Mouse (Mus musculus): ENCODE data around the gene Olfr112. TPM values are rescaled to one million over a fixed set of nuclear protein-coding genes. Genes with fewer than 3 reads are reported as not detected.
"Not testable (repeated sequence)": the region's sequence is repeated elsewhere in the genome, so short reads cannot be mapped to it uniquely, and the experiment has no call there.

Olfr112 gene
- polyA plus RNA-seq (2016; fragmentation: Nextera tagmentation; extraction: Ambion mirVana) = not detected in 2 replicates

DNA sequence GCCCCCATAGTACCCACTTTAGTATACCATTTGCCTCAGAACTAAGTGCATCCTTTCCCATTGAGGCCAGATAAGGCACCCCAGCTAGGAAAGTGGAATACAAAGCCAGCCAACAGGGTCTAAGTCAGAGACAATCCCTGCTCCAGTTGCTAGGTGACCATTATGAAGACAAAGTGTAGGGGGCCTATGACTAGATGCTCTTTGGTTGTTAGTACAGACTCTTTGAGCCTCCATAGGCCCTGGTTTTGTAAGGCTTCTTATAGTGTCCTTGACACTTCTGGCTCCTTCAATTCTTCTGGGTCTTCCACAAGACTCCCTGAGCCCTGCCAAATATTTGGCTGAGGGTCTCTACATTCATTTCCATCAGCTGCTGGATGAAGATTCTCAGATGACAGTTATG lies at the start of gene Olfr112:
Gene Olfr112 (minus strand): TSS at position 101 of the 400 bp plus-strand sequence.
- Histone ChIP-seq H3K27ac (no peak within 1 kb of the TSS), H3K36me3 (no peaks in the 10 kb centered on the region), H3K9me3 (replicated peaks) (no peaks in the 10 kb centered on the region), H3K4me1 (no peaks in the 10 kb centered on the region), H3K27me3 (ENCODE audit: low read depth, poor library complexity, severe bottlenecking) (no peaks in the 10 kb centered on the region), H3K4me3 (no peak within 1 kb of the TSS)
- no peak for DNase-seq (ENCODE audit: low spot score)

DNA sequence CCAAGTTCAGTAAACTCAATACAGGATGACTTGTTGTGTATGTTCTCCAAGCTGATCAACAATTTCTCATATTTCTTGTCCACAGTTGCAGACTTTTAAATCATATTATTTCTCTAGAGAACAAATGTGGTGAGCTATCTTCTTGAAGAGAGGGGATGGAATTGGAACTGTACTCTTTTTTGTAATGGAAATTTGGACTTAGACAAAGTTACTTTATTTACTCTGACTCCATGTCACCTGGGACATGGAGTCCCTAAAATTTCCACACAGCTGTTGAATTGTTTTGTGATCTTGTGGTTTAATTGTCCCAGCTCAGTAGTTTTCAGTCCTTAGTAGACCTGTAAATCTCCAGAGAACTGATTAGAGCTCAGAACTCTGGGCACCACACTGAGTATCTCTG lies 23.4 kb upstream of the Olfr112 start, which contains the start of gene Olfr114:
Gene Olfr114 (minus strand): TSS at position 101 of the 400 bp plus-strand sequence.
- no peaks in the 10 kb centered on the region for H3K27me3 ChIP-seq (ENCODE audit: low read depth, poor library complexity, severe bottlenecking)
- H3K9me3 ChIP-seq (replicated peaks) = no peaks in the 10 kb centered on the region
- no peaks in the 10 kb centered on the region for H3K36me3 ChIP-seq
- no peak within 1 kb of the TSS for H3K27ac ChIP-seq
- H3K4me3 ChIP-seq = no peak within 1 kb of the TSS
- no peak for DNase-seq (ENCODE audit: low spot score)
- H3K4me1 ChIP-seq = no peaks in the 10 kb centered on the region

GRCm38 (mm10) chr17:37577563-37577962 lies 8.3 kb upstream of the Olfr112 start, which contains the start of gene Olfr113:
Gene Olfr113 (minus strand): TSS chr17:37577663.
- Histone ChIP-seq H3K27ac (no peak within 1 kb of the TSS), H3K27me3 (ENCODE audit: low read depth, poor library complexity, severe bottlenecking) (no peaks in the 10 kb centered on the region), H3K9me3 (replicated peaks) (no peaks in the 10 kb centered on the region), H3K4me3 (no peak within 1 kb of the TSS), H3K36me3 (no peaks in the 10 kb centered on the region), H3K4me1 (no peaks in the 10 kb centered on the region)
- no peak for DNase-seq (ENCODE audit: low spot score)

DNA sequence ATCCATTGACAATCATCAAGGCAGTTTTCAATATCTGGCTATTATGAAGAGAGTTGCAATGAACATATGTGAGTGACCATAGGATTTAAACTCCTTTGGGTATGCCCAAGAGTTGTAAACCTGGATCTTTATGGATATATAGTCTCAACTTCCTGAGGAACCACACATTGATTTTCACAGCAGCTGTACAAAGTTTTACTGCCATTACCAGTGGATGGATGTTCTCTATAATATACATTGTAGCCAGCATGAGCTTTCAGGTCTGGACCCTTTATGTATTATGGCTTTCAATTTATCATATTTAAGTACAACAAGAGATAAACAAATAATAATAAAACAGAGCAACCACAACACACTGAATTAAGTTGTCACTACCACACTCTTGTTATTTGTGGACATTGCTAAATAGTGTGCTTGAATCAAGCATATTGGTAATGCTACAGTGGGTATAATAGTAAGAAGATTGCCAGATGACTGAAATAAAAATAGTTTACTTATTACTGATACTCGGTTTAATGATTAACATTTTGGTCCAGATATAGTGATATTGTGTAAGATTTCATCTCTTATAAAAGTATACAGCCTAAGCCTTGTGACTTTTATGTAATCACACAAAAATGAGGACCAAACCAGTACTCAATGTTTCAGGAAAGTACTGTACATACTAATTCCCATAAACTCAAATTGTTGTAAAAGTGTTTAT lies 10.2 kb downstream of the Olfr112 start:
- Histone ChIP-seq H3K27ac (no peak overlapping the region), H3K27me3 (ENCODE audit: low read depth, poor library complexity, severe bottlenecking) (no peaks in the 10 kb centered on the region), H3K4me3 (no peak overlapping the region), H3K36me3 (no peaks in the 10 kb centered on the region), H3K4me1 (no peaks in the 10 kb centered on the region), H3K9me3 (replicated peaks) (no peaks in the 10 kb centered on the region)
- no peak for DNase-seq (ENCODE audit: low spot score)
- 83% methylated on average over 1 of the region's 1 CpGs for WGBS

DNA sequence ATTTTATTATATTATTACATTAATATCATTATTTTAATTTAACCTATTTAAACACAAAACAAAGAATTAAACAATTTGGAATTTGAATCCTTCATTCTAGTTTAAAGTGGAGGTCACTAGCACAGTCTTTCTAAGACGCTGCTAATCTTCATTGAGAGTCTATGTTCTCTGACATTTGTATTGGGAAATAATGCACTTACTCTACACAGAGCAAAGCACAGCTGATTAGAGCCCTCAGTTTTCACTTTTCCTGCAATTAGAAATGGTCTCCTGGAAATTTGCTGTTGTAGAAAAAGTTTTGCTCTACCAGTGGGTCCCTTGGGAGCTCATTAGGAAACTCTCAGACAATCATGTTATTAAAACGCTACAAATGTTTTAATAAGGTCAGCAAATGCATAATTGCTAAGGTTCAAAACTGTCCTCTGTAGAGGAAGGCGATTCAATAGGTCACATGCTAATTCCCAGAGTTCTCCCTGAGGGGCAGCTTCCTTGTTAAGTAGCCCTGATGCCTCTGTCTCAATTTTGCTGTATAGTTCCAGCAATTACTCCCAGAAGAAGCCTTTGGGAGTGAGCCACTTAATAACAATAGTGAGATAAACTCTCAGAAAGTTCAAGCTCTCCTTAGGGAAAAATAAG lies 25.3 kb downstream of the Olfr112 start:
- no peak for DNase-seq (ENCODE audit: low spot score)
- Histone ChIP-seq H3K27me3 (ENCODE audit: low read depth, poor library complexity, severe bottlenecking) (no peaks in the 10 kb centered on the region), H3K4me3 (no peak overlapping the region), H3K36me3 (no peaks in the 10 kb centered on the region), H3K4me1 (no peaks in the 10 kb centered on the region), H3K27ac (no peak overlapping the region), H3K9me3 (replicated peaks) (no peaks in the 10 kb centered on the region)
- 74% methylated on average over 3 of the region's 3 CpGs for WGBS

DNA sequence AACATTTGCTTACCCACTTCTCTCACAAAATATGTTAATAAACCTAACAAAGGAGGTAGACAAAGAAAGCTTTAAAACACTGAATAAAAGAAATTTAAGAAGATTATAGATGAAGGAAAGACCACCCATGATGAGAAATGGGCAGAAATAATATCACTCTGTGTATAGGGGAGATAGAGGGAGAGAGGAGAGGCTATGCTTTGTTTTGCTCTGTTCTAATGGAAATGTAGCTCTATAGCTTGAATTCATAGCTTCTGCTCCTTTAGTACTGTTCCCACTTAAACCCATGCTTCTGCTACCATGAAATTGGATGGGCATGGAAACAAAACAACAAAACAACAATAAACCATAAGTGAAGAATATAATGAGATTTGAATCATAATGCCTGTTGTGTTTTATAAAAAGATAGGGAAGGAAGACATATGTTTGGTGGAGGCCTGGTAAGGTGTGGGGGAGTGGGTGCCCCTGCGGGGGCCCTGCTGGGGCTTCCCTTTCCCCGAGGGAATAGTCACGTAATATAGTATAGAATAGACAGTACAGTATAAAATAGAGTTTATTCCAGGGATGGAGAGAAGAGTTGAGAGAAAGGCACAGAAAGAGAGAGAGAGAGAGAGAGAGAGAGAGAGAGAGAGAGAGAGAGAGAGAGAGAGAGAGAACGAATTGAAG lies 27.7 kb downstream of the Olfr112 start:
- no peaks in the 10 kb centered on the region for H3K36me3 ChIP-seq
- no peak overlapping the region for H3K27ac ChIP-seq
- no peaks in the 10 kb centered on the region for H3K9me3 ChIP-seq (replicated peaks)
- H3K4me3 ChIP-seq = no peak overlapping the region
- H3K4me1 ChIP-seq = no peaks in the 10 kb centered on the region
- no peak for DNase-seq (ENCODE audit: low spot score)
- no peaks in the 10 kb centered on the region for H3K27me3 ChIP-seq (ENCODE audit: low read depth, poor library complexity, severe bottlenecking)
- 88% methylated on average over 4 of the region's 4 CpGs for whole genome bisulfite sequencing

DNA sequence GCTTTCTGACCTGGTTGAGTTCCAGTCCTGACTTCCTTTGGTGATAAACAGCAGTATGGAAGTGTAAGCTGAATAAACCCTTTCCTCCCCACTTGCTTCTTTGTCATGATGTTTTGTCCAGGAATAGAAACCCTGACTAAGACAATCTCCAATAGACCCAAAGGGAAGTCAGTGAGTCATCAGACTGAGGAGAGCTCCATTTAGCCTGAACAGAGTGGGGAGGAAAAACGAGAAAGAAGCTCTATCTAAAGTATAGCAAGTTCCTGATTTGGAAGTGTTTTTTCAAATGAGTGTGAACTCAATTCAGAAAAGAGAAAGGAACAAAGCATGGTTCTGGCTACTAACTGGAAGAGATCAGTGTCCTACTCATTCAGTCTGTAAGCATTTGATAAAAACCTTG lies 30.8 kb downstream of the Olfr112 start:
- H3K4me1 ChIP-seq; H3K27ac ChIP-seq; H3K9me3 ChIP-seq (replicated peaks); H3K4me3 ChIP-seq; DNase-seq (ENCODE audit: low spot score); H3K27me3 ChIP-seq (ENCODE audit: low read depth, poor library complexity, severe bottlenecking); H3K36me3 ChIP-seq: not testable (repeated sequence)
- 69% methylated on average over 1 of the region's 1 CpGs for WGBS

GRCm38 (mm10) chr17:37535173-37535572 lies 34.1 kb downstream of the Olfr112 start:
- Histone ChIP-seq H3K27me3 (ENCODE audit: low read depth, poor library complexity, severe bottlenecking) (no peaks in the 10 kb centered on the region), H3K4me3 (no peak overlapping the region), H3K36me3 (no peaks in the 10 kb centered on the region), H3K4me1 (no peaks in the 10 kb centered on the region), H3K9me3 (replicated peaks) (no peaks in the 10 kb centered on the region), H3K27ac (no peak overlapping the region)
- DNase-seq (ENCODE audit: low spot score) = no peak

DNA sequence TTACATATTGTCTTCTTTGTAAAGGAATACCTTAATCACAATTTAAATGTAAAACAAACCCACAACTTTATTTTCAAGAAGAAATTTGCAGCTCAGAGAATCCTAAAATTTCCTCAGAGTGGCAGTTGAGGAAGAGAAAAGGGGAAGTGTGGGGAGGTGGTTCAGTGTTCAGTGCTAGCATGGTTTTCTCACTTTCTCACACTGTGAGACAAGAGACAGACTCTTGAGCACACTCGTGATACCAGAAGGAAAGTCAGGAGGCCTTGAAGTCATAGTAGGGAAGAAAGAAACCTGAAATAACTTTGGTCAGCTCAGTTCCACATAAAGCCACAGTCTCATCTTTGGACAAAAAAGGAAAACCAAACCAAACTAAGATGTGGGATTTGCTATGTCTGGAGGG lies 43.8 kb downstream of the Olfr112 start:
- not testable (repeated sequence) for H3K36me3 ChIP-seq; DNase-seq (ENCODE audit: low spot score); H3K4me1 ChIP-seq; H3K27me3 ChIP-seq (ENCODE audit: low read depth, poor library complexity, severe bottlenecking); H3K9me3 ChIP-seq (replicated peaks); H3K4me3 ChIP-seq; H3K27ac ChIP-seq
- 83% methylated on average over 1 of the region's 1 CpGs for WGBS

DNA sequence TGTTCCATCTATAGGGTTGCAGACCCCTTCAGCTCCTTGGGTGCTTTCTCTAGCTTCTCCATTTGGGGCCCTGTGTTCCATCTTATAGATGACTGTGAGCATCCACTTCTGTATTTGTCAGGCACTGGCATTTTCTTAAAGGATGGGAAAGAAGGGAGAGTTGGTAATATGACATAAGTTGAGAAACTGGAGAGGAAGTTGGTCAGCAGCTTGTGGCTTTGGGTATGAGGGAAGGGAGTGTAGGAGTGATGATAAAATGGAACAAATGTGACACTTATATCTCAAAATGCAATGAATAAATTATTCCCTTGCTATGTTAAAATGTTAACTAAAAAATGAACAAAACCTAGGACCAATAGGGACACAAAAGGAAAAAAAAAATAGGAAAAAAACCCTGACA lies 44.6 kb downstream of the Olfr112 start:
- H3K4me1 ChIP-seq; H3K27ac ChIP-seq; H3K9me3 ChIP-seq (replicated peaks); H3K27me3 ChIP-seq (ENCODE audit: low read depth, poor library complexity, severe bottlenecking); DNase-seq (ENCODE audit: low spot score); H3K4me3 ChIP-seq; H3K36me3 ChIP-seq: not testable (repeated sequence)

Other genes with a start within 250 kb of the Olfr112 start
- not detected in 2 replicates for gene Olfr103, start 229.8 kb downstream of the Olfr112 start, polyA plus RNA-seq (2016; fragmentation: Nextera tagmentation; extraction: Ambion mirVana)
- not detected in 2 replicates for gene Olfr104-ps, start 209.9 kb downstream of the Olfr112 start, polyA plus RNA-seq (2016; fragmentation: Nextera tagmentation; extraction: Ambion mirVana)
- gene Olfr105-ps, start 190.4 kb downstream of the Olfr112 start, polyA plus RNA-seq (2016; fragmentation: Nextera tagmentation; extraction: Ambion mirVana) = not detected in 2 replicates
- not detected in 2 replicates for gene Olfr106-ps, start 179.1 kb downstream of the Olfr112 start, polyA plus RNA-seq (2016; fragmentation: Nextera tagmentation; extraction: Ambion mirVana)
- not detected in 2 replicates for gene Olfr107, start 170.2 kb downstream of the Olfr112 start, polyA plus RNA-seq (2016; fragmentation: Nextera tagmentation; extraction: Ambion mirVana)
- gene Olfr108, start 124.0 kb downstream of the Olfr112 start, polyA plus RNA-seq (2016; fragmentation: Nextera tagmentation; extraction: Ambion mirVana) = not detected in 2 replicates
- gene Olfr109, start 110.5 kb downstream of the Olfr112 start, polyA plus RNA-seq (2016; fragmentation: Nextera tagmentation; extraction: Ambion mirVana) = not detected in 2 replicates
- gene H2-M2, start 85.9 kb downstream of the Olfr112 start, polyA plus RNA-seq (2016; fragmentation: Nextera tagmentation; extraction: Ambion mirVana) = not detected in 2 replicates
- not detected in 2 replicates for gene Olfr110, start 77.0 kb downstream of the Olfr112 start, polyA plus RNA-seq (2016; fragmentation: Nextera tagmentation; extraction: Ambion mirVana)
- gene Olfr111, start 61.4 kb downstream of the Olfr112 start, polyA plus RNA-seq (2016; fragmentation: Nextera tagmentation; extraction: Ambion mirVana) = not detected in 2 replicates
- not detected in 2 replicates for gene Olfr113, start 8.2 kb upstream of the Olfr112 start, polyA plus RNA-seq (2016; fragmentation: Nextera tagmentation; extraction: Ambion mirVana)
- not detected in 2 replicates for gene Olfr114, start 23.3 kb upstream of the Olfr112 start, polyA plus RNA-seq (2016; fragmentation: Nextera tagmentation; extraction: Ambion mirVana)
- not detected in 2 replicates for gene Olfr115, start 57.7 kb upstream of the Olfr112 start, polyA plus RNA-seq (2016; fragmentation: Nextera tagmentation; extraction: Ambion mirVana)
- not detected in 2 replicates for gene Olfr116, start 57.7 kb upstream of the Olfr112 start, polyA plus RNA-seq (2016; fragmentation: Nextera tagmentation; extraction: Ambion mirVana)
- gene Olfr117, start 94.3 kb upstream of the Olfr112 start, polyA plus RNA-seq (2016; fragmentation: Nextera tagmentation; extraction: Ambion mirVana) = not detected in 2 replicates
- not detected in 2 replicates for gene Olfr118, start 97.5 kb upstream of the Olfr112 start, polyA plus RNA-seq (2016; fragmentation: Nextera tagmentation; extraction: Ambion mirVana)
- not detected in 2 replicates for gene Olfr119, start 127.1 kb upstream of the Olfr112 start, polyA plus RNA-seq (2016; fragmentation: Nextera tagmentation; extraction: Ambion mirVana)
- gene Olfr120, start 152.4 kb upstream of the Olfr112 start, polyA plus RNA-seq (2016; fragmentation: Nextera tagmentation; extraction: Ambion mirVana) = not detected in 2 replicates
- not detected in 2 replicates for gene Olfr121, start 179.4 kb upstream of the Olfr112 start, polyA plus RNA-seq (2016; fragmentation: Nextera tagmentation; extraction: Ambion mirVana)
- gene Olfr122, start 199.2 kb upstream of the Olfr112 start, polyA plus RNA-seq (2016; fragmentation: Nextera tagmentation; extraction: Ambion mirVana) = not detected in 2 replicates
- not detected in 2 replicates for gene Olfr123, start 224.1 kb upstream of the Olfr112 start, polyA plus RNA-seq (2016; fragmentation: Nextera tagmentation; extraction: Ambion mirVana)
- not detected in 2 replicates for gene Olfr124, start 230.4 kb upstream of the Olfr112 start, polyA plus RNA-seq (2016; fragmentation: Nextera tagmentation; extraction: Ambion mirVana)

Data from limb, embryonic 10.5 days (tissue).